Mouse (Mus musculus): ENCODE data around the gene H60b. TPM values are rescaled to one million over a fixed set of nuclear protein-coding genes. Genes with fewer than 3 reads are reported as not detected.
A peak's percentile ranks its signal among the peaks of the same experiment; 100 is the strongest.
"Not testable (repeated sequence)": the region's sequence is repeated elsewhere in the genome, so short reads cannot be mapped to it uniquely, and the experiment has no call there.

The H60b gene
- polyA plus RNA-seq, 1 experiment from 2014 or later: 0.19 TPM

DNA sequence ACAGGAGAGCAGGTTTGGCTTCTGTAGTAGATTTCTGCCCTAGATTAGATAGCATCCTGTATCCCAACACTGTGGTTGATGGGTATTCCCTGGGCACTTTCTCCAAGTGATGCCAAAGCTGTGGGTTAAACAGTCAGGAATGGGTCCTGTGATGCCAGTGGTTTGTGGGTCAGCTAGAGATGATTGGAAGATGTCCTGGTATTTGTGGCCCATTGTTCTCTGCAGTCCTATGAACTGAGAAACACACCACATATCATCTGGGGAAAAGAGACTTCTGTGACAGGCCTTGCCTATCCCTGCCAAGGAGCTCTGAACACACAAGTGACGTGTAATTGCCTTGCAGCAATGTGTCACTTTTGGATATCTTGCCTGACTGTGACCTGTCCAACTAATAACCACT is 8.7 kb downstream of the H60b start:
- not testable (repeated sequence) for H3K4me3 ChIP-seq (ENCODE audit: control insufficient read depth in 1 of 2, insufficient read depth in 1 of 2, low read depth in 1 of 2, low read length in 2 of 2)

DNA sequence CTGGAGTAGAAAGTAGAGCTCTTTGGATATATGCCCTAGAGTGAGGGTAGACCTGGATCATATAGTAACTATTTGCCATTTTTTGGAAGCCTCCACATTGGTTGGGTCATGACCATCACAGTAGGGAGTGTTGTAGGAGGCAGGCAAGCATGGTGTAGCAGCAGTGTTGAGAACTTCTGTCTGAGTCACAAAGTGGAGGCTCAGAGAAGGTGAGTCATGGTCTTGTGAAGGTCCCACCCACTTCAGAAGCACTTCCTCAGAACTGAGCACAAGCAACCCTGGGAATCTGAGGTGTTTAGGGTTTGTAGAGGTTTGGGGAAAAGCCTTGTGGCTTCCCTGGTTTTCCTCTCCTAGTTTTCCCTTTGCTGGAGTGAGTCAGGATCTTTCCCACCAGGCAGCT is 10.7 kb downstream of the H60b start:
- ATAC-seq (ENCODE audit: insufficient number of reproducible peaks, insufficient read depth, low FRiP score, low read depth); H3K4me1 ChIP-seq (ENCODE audit: control insufficient read depth in 2 of 2, insufficient read depth in 2 of 2, low read length in 2 of 2); H3K27me3 ChIP-seq (ENCODE audit: control insufficient read depth, insufficient read depth, low read length); H3K4me2 ChIP-seq (ENCODE audit: low read length); H3K27ac ChIP-seq (replicated peaks in 1 of 2; ENCODE audit: control insufficient read depth in 1 of 2, insufficient read depth in 1 of 2, low read depth in 2 of 2, low read length in 2 of 2); H3K9ac ChIP-seq (ENCODE audit: low read length); H3K36me3 ChIP-seq (ENCODE audit: control insufficient read depth, insufficient read depth, low read length); H3K9me3 ChIP-seq (ENCODE audit: control insufficient read depth, low read length); H3K4me3 ChIP-seq (ENCODE audit: control insufficient read depth in 1 of 2, insufficient read depth in 1 of 2, low read depth in 1 of 2, low read length in 2 of 2): not testable (repeated sequence)

More for the DNA sequence above, 8.7 kb downstream of the H60b start:
- ATAC-seq (ENCODE audit: insufficient number of reproducible peaks, insufficient read depth, low FRiP score, low read depth); H3K9ac ChIP-seq (ENCODE audit: low read length); H3K27ac ChIP-seq (replicated peaks in 1 of 2; ENCODE audit: control insufficient read depth in 1 of 2, insufficient read depth in 1 of 2, low read depth in 2 of 2, low read length in 2 of 2); H3K36me3 ChIP-seq (ENCODE audit: control insufficient read depth, insufficient read depth, low read length); H3K27me3 ChIP-seq (ENCODE audit: control insufficient read depth, insufficient read depth, low read length); H3K4me2 ChIP-seq (ENCODE audit: low read length); H3K4me1 ChIP-seq (ENCODE audit: control insufficient read depth in 2 of 2, insufficient read depth in 2 of 2, low read length in 2 of 2); H3K9me3 ChIP-seq (ENCODE audit: control insufficient read depth, low read length): not testable (repeated sequence)
- 75% methylated on average over 1 of the region's 1 CpGs for WGBS

DNA sequence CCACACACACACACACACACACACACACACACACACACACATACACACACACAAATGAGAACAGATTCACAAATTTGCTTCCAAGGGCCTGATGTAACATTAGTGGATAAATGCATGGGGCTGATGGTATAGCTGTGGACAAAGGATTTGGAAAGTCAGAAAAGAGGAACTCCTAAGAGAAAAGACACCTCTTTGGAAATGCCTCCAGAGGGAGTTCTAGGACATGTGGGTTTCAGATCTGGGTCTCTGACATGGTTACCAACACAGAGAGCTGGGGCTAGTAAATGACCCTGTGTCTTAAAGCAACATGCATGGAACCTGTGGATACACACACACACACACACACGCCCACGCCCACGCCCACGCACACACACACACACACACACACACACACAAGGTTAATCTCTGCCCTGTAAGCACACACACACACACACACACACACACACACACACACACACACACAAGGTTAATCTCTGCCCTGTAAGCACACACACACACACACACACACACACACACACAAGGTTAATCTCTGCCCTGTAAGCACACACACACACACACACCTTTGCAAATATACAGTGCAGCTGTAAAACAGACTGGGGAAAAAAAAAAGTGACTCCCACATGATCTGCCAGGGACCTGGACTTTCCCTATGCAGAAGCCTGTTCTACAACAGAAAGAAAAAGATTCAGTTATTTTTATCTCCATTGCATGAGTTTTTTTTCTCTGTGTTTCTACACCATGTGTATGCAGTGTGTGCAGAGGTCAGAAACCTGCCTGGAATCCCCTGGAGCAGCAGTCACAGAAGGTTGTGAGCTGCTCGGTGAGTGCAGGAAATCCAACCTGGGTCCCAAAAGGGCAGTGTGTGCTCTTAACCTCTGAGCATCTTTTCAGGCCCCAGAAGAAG is 14.3 kb downstream of the H60b start:
- H3K4me2 ChIP-seq (ENCODE audit: low read length): peak overlapping the region; percentile 44
- not testable (repeated sequence) for H3K9ac ChIP-seq (ENCODE audit: low read length); ATAC-seq (ENCODE audit: insufficient number of reproducible peaks, insufficient read depth, low FRiP score, low read depth); H3K27me3 ChIP-seq (ENCODE audit: control insufficient read depth, insufficient read depth, low read length); H3K27ac ChIP-seq (replicated peaks in 1 of 2; ENCODE audit: control insufficient read depth in 1 of 2, insufficient read depth in 1 of 2, low read depth in 2 of 2, low read length in 2 of 2); H3K9me3 ChIP-seq (ENCODE audit: control insufficient read depth, low read length); H3K36me3 ChIP-seq (ENCODE audit: control insufficient read depth, insufficient read depth, low read length); H3K4me1 ChIP-seq (ENCODE audit: control insufficient read depth in 2 of 2, insufficient read depth in 2 of 2, low read length in 2 of 2)
- WGBS: 55% methylated on average over 4 of the region's 5 CpGs
- peak overlapping the region in 1 of 2 experiments; percentile 13; a peak in 3 of 4 replicates for H3K4me3 ChIP-seq (ENCODE audit: control insufficient read depth in 1 of 2, insufficient read depth in 1 of 2, low read depth in 1 of 2, low read length in 2 of 2)

DNA sequence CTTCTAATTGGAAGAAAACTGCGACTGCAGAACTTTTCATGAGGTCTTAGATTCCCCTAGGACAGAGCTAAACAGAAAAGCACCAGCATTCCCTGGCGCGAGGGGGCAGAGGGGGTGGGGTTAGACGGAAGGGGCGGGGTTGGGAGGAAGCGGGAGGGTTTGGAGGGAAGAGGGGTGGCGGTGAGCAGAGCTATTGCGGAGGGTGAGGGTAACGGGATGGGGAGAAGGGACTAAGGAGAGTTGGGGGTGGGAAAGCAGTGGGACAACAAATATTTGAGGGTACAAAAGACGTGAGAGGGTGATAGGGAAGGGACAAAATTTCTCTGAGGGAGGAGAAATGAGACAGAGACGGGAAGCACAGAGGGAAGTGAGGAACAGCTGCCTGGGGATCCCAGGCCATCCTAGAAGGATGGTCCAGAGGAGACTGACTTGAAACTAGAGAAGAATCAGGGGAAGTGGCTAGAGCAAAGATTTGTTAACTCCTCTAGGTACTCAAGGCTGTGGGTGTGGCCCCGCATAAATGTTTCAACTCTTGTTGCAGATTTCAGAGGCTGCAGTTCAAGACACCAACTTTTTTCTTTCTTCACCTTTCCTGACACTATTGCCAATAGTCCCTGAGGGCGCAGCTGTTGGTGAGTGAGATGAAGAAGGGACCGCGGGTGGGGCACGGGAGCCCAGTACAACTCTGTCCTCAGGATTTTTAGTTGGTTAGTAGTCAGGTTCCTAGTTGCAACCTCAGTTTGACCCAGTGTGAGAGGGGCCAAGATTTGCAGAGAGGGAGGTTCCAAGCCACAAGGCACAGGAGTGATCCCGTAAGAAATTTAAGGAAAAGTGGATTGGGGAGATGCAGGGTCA is 15.2 kb downstream of the H60b start:
- not testable (repeated sequence) for H3K9ac ChIP-seq (ENCODE audit: low read length); H3K27ac ChIP-seq (replicated peaks in 1 of 2; ENCODE audit: control insufficient read depth in 1 of 2, insufficient read depth in 1 of 2, low read depth in 2 of 2, low read length in 2 of 2); H3K9me3 ChIP-seq (ENCODE audit: control insufficient read depth, low read length); H3K36me3 ChIP-seq (ENCODE audit: control insufficient read depth, insufficient read depth, low read length); H3K4me1 ChIP-seq (ENCODE audit: control insufficient read depth in 2 of 2, insufficient read depth in 2 of 2, low read length in 2 of 2); H3K27me3 ChIP-seq (ENCODE audit: control insufficient read depth, insufficient read depth, low read length)
- Histone ChIP-seq H3K4me3 (ENCODE audit: control insufficient read depth in 1 of 2, insufficient read depth in 1 of 2, low read depth in 1 of 2, low read length in 2 of 2) (peak overlapping the region in 1 of 2 experiments; percentile 13; a peak in 3 of 4 replicates), H3K4me2 (ENCODE audit: low read length) (peak overlapping the region; percentile 44)
- 12% methylated on average over 11 of the region's 17 CpGs for WGBS
- ATAC-seq (ENCODE audit: insufficient number of reproducible peaks, insufficient read depth, low FRiP score, low read depth): peak; percentile 39; the same call in 1 of the 2 replicates

DNA sequence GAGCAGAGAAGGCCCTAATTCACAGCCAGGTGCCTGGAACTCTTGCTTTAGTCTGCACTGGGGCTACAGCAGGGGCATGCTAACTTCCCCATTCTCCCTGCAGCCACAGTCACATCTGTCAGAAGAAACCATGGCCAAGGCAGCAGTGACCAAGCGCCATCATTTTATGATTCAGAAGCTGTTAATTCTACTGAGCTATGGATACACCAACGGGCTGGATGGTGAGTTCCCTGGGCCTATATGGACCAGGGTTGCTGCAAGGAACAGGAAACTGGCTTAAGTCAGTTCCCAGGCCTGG is 15.8 kb downstream of the H60b start:
- ATAC-seq (ENCODE audit: insufficient number of reproducible peaks, insufficient read depth, low FRiP score, low read depth): not testable (repeated sequence)

GRCm38 (mm10) chr10:22176515-22176914 is 18.1 kb downstream of the H60b start:
- H3K4me3 ChIP-seq (ENCODE audit: control insufficient read depth in 1 of 2, insufficient read depth in 1 of 2, low read depth in 1 of 2, low read length in 2 of 2); H3K4me2 ChIP-seq (ENCODE audit: low read length); H3K27ac ChIP-seq (replicated peaks in 1 of 2; ENCODE audit: control insufficient read depth in 1 of 2, insufficient read depth in 1 of 2, low read depth in 2 of 2, low read length in 2 of 2); H3K36me3 ChIP-seq (ENCODE audit: control insufficient read depth, insufficient read depth, low read length); H3K9ac ChIP-seq (ENCODE audit: low read length); H3K4me1 ChIP-seq (ENCODE audit: control insufficient read depth in 2 of 2, insufficient read depth in 2 of 2, low read length in 2 of 2); H3K27me3 ChIP-seq (ENCODE audit: control insufficient read depth, insufficient read depth, low read length); ATAC-seq (ENCODE audit: insufficient number of reproducible peaks, insufficient read depth, low FRiP score, low read depth); H3K9me3 ChIP-seq (ENCODE audit: control insufficient read depth, low read length): not testable (repeated sequence)
- 72% methylated on average over 2 of the region's 2 CpGs for WGBS

More for the DNA sequence above, 15.8 kb downstream of the H60b start:
- not testable (repeated sequence) for H3K4me3 ChIP-seq (ENCODE audit: control insufficient read depth in 1 of 2, insufficient read depth in 1 of 2, low read depth in 1 of 2, low read length in 2 of 2); H3K4me2 ChIP-seq (ENCODE audit: low read length); H3K27ac ChIP-seq (replicated peaks in 1 of 2; ENCODE audit: control insufficient read depth in 1 of 2, insufficient read depth in 1 of 2, low read depth in 2 of 2, low read length in 2 of 2); H3K27me3 ChIP-seq (ENCODE audit: control insufficient read depth, insufficient read depth, low read length); H3K9ac ChIP-seq (ENCODE audit: low read length); H3K9me3 ChIP-seq (ENCODE audit: control insufficient read depth, low read length); H3K4me1 ChIP-seq (ENCODE audit: control insufficient read depth in 2 of 2, insufficient read depth in 2 of 2, low read length in 2 of 2); H3K36me3 ChIP-seq (ENCODE audit: control insufficient read depth, insufficient read depth, low read length)
- 72% methylated on average over 2 of the region's 2 CpGs for WGBS

- H3K36me3 ChIP-seq (ENCODE audit: control insufficient read depth, insufficient read depth, low read length); H3K4me2 ChIP-seq (ENCODE audit: low read length); H3K9ac ChIP-seq (ENCODE audit: low read length); H3K4me1 ChIP-seq (ENCODE audit: control insufficient read depth in 2 of 2, insufficient read depth in 2 of 2, low read length in 2 of 2); H3K9me3 ChIP-seq (ENCODE audit: control insufficient read depth, low read length); ATAC-seq (ENCODE audit: insufficient number of reproducible peaks, insufficient read depth, low FRiP score, low read depth); H3K4me3 ChIP-seq (ENCODE audit: control insufficient read depth in 1 of 2, insufficient read depth in 1 of 2, low read depth in 1 of 2, low read length in 2 of 2); H3K27me3 ChIP-seq (ENCODE audit: control insufficient read depth, insufficient read depth, low read length); H3K27ac ChIP-seq (replicated peaks in 1 of 2; ENCODE audit: control insufficient read depth in 1 of 2, insufficient read depth in 1 of 2, low read depth in 2 of 2, low read length in 2 of 2): not testable (repeated sequence)
- 3% methylated on average over 7 of the region's 10 CpGs for WGBS
Measured at GRCm38 (mm10) chr10:22191035-22191434, 32.6 kb downstream of the H60b start.
